Mouse (Mus musculus) neural tube, embryonic 11.5 days (tissue): ENCODE results near the gene Med7. TPM values are rescaled to one million over a fixed set of nuclear protein-coding genes. Genes with fewer than 3 reads are reported as not detected.
"Not testable (repeated sequence)": the region's sequence is repeated elsewhere in the genome, so short reads cannot be mapped to it uniquely, and the experiment has no call there.

Experiments used
- ATAC-seq: fragments of 200-750 bp; cut with Nextera tagmentation; 2 replicates; pipeline ENCODE4 v1.8.0; 2017; ENCODE audit warnings: moderate number of reproducible peaks, mild to moderate bottlenecking, moderate TSS enrichment, moderate library complexity; ENCODE audit not compliant: insufficient read depth, low FRiP score, low TSS enrichment
- DNase-seq: peaks from one replicate; pipeline ENCODE4 v3.0.0-alpha.2; 2015; ENCODE audit warnings: low spot score
- H3K27ac ChIP-seq: fragments of 300-500 bp; sonication (generic); 2 replicates; pipeline ENCODE4 v1.5.1; 2014; ENCODE audit warnings: low read depth, mild to moderate bottlenecking, low read length
- H3K27me3 ChIP-seq: fragments of 300-500 bp; sonication (generic); 2 replicates; pipeline ENCODE4 v1.6.1; 2014; ENCODE audit warnings: mild to moderate bottlenecking, low read length, mixed read lengths; ENCODE audit not compliant: control insufficient read depth, insufficient read depth
- H3K36me3 ChIP-seq: fragments of 300-500 bp; sonication (generic); 2 replicates; pipeline ENCODE4 v1.6.1; 2014; ENCODE audit warnings: mild to moderate bottlenecking, low read length, moderate library complexity, mixed read lengths; ENCODE audit not compliant: control insufficient read depth, insufficient read depth
- H3K4me1 ChIP-seq: fragments of 300-500 bp; sonication (generic); 2 replicates; pipeline ENCODE4 v1.6.1; 2014; ENCODE audit warnings: low read length, mixed read lengths; ENCODE audit not compliant: control insufficient read depth, insufficient read depth
- H3K4me2 ChIP-seq: fragments of 300-500 bp; sonication (generic); 2 replicates; pipeline ENCODE4 v1.6.1; 2014; ENCODE audit warnings: low read depth, mild to moderate bottlenecking, moderate library complexity
- H3K4me3 ChIP-seq: fragments of 300-500 bp; sonication (generic); 2 replicates; pipeline ENCODE4 v1.5.1; 2014; ENCODE audit warnings: low read depth, low read length
- H3K9ac ChIP-seq: fragments of 300-500 bp; sonication (generic); 2 replicates; pipeline ENCODE4 v1.6.1; 2014; ENCODE audit warnings: mild to moderate bottlenecking, low read length
- H3K9me3 ChIP-seq: fragments of 300-500 bp; sonication (generic); 2 replicates; pipeline ENCODE4 v1.6.1; 2016; ENCODE audit warnings: low read length; ENCODE audit not compliant: control insufficient read depth
- WGBS: fragments of 180-500 bp; shearing (Covaris S2); extraction: QIAGEN DNeasy Blood & Tissue Kit; methylation state at CpG from one replicate; pipeline ENCODE4 v1.1.7; 2014; 5-methylcytosine and 5-hydroxymethylcytosine counted together
- polyA plus RNA-seq: library from polyadenylated mRNA; unstranded; fragments of >200 nt; fragmentation: Nextera tagmentation; extraction: Ambion mirVana; gene quantifications from 2 replicates; pipeline ENCODE4 v1.2.1, GENCODE M21; 2014

The Med7 gene
- polyA plus RNA-seq, 1 experiment from 2014 or later: 87.4 TPM

GRCm38 (mm10) chr11:46418438-46418837 lies 18.3 kb upstream of the Med7 start:
- Histone ChIP-seq H3K9me3 (no peaks in the 10 kb centered on the region), H3K27me3 (no peaks in the 10 kb centered on the region), H3K4me3 (no peak overlapping the region), H3K4me1 (no peaks in the 10 kb centered on the region), H3K27ac (no peak overlapping the region), H3K4me2 (no peak overlapping the region), H3K9ac (no peak overlapping the region), H3K36me3 (no peaks in the 10 kb centered on the region)
- 60% methylated on average over 1 of the region's 1 CpGs for WGBS
- DNase-seq (no peak), ATAC-seq (no peak)

DNA sequence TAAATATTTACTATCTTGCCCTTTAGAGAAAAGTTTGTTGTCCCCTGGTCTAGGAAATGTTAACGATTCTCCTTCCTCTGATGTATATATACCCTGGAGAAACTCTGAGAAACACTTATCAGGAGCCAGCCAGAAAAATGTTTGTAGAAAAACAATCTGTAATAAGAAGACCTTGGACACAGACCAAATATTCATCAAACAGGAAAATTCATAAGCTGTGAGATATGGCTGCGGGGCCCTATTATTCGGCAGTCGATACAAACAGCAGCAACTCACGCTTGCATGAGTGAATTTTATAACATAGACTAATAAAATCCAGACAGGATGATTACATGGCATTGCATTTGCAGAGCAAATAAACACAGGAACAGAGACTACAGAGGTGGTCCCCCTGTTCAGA lies 17.9 kb upstream of the Med7 start:
- Histone ChIP-seq H3K4me1 (no peaks in the 10 kb centered on the region), H3K4me2 (no peak overlapping the region), H3K27me3 (no peaks in the 10 kb centered on the region), H3K4me3 (no peak overlapping the region), H3K27ac (no peak overlapping the region), H3K9me3 (no peaks in the 10 kb centered on the region), H3K36me3 (no peaks in the 10 kb centered on the region), H3K9ac (no peak overlapping the region)
- no peak for DNase-seq
- 93% methylated on average over 5 of the region's 5 CpGs for WGBS
- no peak for ATAC-seq

DNA sequence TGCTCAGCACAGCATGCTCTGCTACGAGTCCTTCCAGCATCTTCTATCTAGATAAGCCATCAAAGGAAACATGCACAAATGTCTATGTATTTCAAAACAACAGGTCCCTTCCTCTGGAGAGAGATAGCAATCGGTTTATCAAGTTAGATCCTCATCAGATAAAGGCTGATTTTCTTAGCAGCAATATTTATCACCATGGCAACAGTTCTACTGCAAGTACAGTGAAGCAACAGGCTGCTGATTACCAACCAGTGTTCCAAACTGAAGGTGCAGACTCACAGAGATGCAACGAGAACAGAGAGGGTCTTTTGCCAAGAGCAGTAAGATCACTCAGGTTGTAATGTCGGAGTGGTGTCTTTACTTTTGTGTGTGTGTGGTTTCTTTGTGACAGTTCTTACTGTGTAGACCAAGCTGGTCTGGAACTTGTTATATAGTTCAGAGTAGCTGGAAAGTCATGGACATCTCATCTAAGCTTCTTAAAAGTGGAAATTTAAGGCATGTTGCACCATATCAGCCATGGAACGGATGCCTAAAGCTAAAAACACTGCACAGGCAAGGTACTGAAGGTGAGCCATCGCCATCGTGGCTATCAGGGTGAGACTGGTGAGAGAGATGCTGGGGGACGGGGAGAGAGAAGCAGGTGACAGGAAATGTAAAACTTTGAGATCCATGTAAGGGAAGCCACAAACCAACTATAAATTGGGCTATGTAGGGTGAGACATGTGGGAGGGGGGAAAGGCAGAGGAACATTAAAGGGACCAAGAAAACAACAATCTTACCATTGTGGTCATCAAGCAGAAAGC lies 15.4 kb upstream of the Med7 start:
- H3K27me3 ChIP-seq: no peaks in the 10 kb centered on the region
- no peak overlapping the region for H3K27ac ChIP-seq
- H3K9me3 ChIP-seq: no peaks in the 10 kb centered on the region
- no peaks in the 10 kb centered on the region for H3K4me1 ChIP-seq
- no peaks in the 10 kb centered on the region for H3K36me3 ChIP-seq
- H3K4me3 ChIP-seq: no peak overlapping the region
- ATAC-seq (no peak), DNase-seq (no peak)
- no peak overlapping the region for H3K4me2 ChIP-seq
- 86% methylated on average over 8 of the region's 8 CpGs for WGBS
- no peak overlapping the region for H3K9ac ChIP-seq

DNA sequence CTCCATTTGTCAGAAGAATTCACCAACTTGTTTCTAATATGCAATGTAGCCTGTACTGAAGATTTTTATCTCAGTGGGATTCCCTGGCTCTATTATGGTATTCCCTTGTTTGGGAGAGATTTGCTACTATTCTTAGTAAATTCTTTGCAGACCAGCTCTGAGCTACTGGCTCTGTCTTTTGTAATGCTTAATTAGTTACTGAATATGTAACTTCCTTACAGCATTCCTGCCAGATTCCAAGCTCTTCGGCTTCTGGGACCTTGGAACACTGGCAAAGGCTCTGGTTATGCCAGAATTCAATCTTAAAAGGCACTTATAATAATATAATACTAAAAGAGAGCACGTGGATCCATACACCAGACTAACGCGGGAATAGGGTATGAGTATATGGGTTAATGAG lies 8.6 kb upstream of the Med7 start:
- not testable (repeated sequence) for H3K4me3 ChIP-seq, H3K27ac ChIP-seq, H3K4me2 ChIP-seq, H3K4me1 ChIP-seq, DNase-seq, ATAC-seq, H3K36me3 ChIP-seq, H3K9ac ChIP-seq, H3K9me3 ChIP-seq, H3K27me3 ChIP-seq
- WGBS: 54% methylated on average over 4 of the region's 4 CpGs

GRCm38 (mm10) chr11:46430123-46430522 lies 6.6 kb upstream of the Med7 start:
- H3K36me3 ChIP-seq: no peaks in the 10 kb centered on the region
- WGBS: 96% methylated on average over 2 of the region's 2 CpGs

DNA sequence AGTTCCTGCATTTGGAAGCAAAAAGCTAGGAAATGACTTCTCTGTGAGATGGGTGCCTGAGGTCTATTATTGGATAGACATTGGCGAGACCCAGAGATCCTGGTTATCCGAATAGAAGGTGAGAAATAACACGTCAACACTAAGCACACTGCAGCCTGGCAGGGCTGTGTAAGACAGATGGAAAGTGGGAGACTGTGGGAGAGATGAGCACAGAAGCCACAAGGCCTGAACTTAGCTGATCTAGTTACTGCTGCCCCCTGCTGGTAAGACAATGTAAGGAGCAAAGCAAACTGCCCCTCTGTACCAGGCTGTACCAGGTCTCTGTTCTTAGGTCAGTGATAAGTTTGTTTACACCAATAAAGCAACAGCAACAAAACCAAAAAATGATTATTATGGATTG lies 5.6 kb upstream of the Med7 start:
- Histone ChIP-seq H3K36me3 (no peaks in the 10 kb centered on the region), H3K9me3 (no peaks in the 10 kb centered on the region), H3K4me3 (no peak overlapping the region), H3K27me3 (no peaks in the 10 kb centered on the region), H3K9ac (no peak overlapping the region), H3K27ac (no peak overlapping the region), H3K4me2 (no peak overlapping the region), H3K4me1 (no peaks in the 10 kb centered on the region)
- DNase-seq: peak; percentile 76
- 31% methylated on average over 3 of the region's 3 CpGs for WGBS
- ATAC-seq: peak; percentile 84

More at GRCm38 (mm10) chr11:46430123-46430522, 6.6 kb upstream of the Med7 start:
- H3K9ac ChIP-seq: no peak overlapping the region
- no peaks in the 10 kb centered on the region for H3K27me3 ChIP-seq
- DNase-seq (no peak), ATAC-seq (no peak)
- no peak overlapping the region for H3K4me3 ChIP-seq
- H3K4me1 ChIP-seq: no peaks in the 10 kb centered on the region
- no peak overlapping the region for H3K27ac ChIP-seq
- H3K9me3 ChIP-seq: no peaks in the 10 kb centered on the region
- H3K4me2 ChIP-seq: no peak overlapping the region

DNA sequence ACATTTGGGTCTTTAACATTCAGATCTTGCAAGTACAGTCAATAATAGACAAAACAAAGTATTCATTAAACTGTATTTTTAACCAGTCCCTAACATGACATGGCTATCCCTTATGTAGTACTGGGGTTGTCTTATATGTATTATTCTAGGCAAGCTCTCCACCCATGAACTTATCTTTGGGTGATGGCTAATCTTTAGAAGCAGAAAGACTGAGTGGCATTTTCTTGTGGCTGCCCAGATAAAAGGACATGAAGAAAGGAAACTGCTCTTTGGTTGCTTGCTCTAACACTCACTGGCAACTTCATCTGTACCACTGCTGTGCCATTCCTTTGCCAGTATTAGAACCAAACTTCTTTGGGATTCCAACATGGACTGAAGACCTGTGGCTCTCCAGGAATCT lies 1.4 kb upstream of the Med7 start:
- H3K27me3 ChIP-seq: no peaks in the 10 kb centered on the region
- H3K4me3 ChIP-seq: no peak overlapping the region
- H3K4me2 ChIP-seq: no peak overlapping the region
- DNase-seq (no peak), ATAC-seq (no peak)
- H3K36me3 ChIP-seq: no peaks in the 10 kb centered on the region
- H3K27ac ChIP-seq: no peak overlapping the region
- peaks cover 3% of the 10 kb centered on the region; the same call in 1 of the 2 replicates for H3K4me1 ChIP-seq
- H3K9ac ChIP-seq: no peak overlapping the region
- no peaks in the 10 kb centered on the region for H3K9me3 ChIP-seq

GRCm38 (mm10) chr11:46437459-46438000 lies 805 bp downstream of the Med7 start:
- Histone ChIP-seq H3K4me1 (peaks cover 3% of the 10 kb centered on the region; the same call in 1 of the 2 replicates), H3K27ac (no peak overlapping the region), H3K27me3 (no peaks in the 10 kb centered on the region), H3K4me2 (peak overlapping the region; percentile 60), H3K9ac (peak overlapping the region; percentile 90), H3K4me3 (peak overlapping the region; percentile 91), H3K9me3 (no peaks in the 10 kb centered on the region), H3K36me3 (no peaks in the 10 kb centered on the region)
- ATAC-seq (peak; percentile 7; the same call in 1 of the 2 replicates), DNase-seq (peak; percentile 78)
- WGBS: 1% methylated on average over 23 of the region's 23 CpGs

DNA sequence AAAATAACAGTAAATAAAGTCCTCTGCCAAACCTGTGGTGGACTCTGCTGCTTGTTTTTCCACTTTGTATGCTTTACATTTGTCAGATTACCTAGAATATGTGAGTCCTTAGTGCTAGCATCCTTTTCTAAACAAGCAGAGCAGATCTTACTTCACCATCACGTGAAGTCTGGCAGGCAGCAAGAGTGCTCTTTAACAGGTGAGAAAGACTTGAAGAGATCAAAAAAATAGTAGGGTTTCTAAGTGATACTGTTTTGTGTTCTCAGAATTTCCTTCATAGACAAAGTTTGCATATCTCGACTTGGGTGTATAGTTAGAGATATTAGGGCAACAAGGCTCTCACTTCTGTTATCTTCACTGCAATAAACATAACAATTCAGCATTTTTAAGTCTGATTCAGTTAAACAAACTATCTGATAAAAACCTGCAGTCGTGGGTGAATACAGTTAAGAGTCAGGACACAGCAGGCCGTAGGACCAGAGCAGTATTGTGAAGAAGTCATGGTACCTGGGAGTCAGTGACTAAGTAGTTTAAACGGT lies 2.3 kb downstream of the Med7 start:
- Histone ChIP-seq H3K27ac (no peak overlapping the region), H3K4me1 (peaks cover 3% of the 10 kb centered on the region; the same call in 1 of the 2 replicates), H3K4me2 (no peak overlapping the region), H3K9me3 (no peaks in the 10 kb centered on the region), H3K36me3 (no peaks in the 10 kb centered on the region), H3K4me3 (no peak overlapping the region), H3K9ac (no peak overlapping the region), H3K27me3 (no peaks in the 10 kb centered on the region)
- no peak for DNase-seq
- WGBS: 94% methylated on average over 5 of the region's 5 CpGs
- ATAC-seq: no peak
